Mouse (Mus musculus): Measurements from ENCODE around the gene Vmn1r195. TPM values are rescaled to one million over a fixed set of nuclear protein-coding genes. Genes with fewer than 3 reads are reported as not detected.

Vmn1r195 gene
- polyA plus RNA-seq, 1 experiment from 2014 or later = not detected

DNA sequence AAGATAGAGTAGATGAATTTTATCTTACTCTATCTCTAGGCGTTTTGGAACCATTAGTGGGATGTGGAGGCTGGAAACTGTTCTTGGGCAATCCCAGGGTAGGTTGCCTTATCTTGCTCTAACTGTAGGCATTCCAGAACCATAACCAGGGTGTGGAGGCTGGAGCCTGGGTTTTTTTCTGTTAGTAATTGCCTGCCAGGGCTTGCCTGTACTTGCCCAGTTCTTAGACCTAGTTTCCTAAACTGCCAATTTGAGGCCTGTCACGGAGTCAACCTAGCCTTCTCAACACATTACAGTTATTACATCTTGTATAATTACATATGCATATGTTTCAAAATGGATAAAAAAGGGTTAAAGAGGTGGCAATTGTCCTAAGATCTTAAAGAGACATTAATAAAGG, 47.0 kb downstream of the Vmn1r195 start:
- no peaks in the 10 kb centered on the region for H3K36me3 ChIP-seq (replicated peaks; ENCODE audit: control insufficient read depth, insufficient read depth, low read depth, low read length)
- H3K9me3 ChIP-seq (replicated peaks; ENCODE audit: control insufficient read depth, low read length) = no peaks in the 10 kb centered on the region
- no peaks in the 10 kb centered on the region for H3K27me3 ChIP-seq (ENCODE audit: control insufficient read depth, insufficient read depth, low read length)
- H3K4me1 ChIP-seq (ENCODE audit: control insufficient read depth, insufficient read depth, low read length) = no peaks in the 10 kb centered on the region
- H3K27ac ChIP-seq (replicated peaks; ENCODE audit: low read depth, low read length) = no peak overlapping the region
- no peak for DNase-seq (ENCODE audit: low spot score)
- H3K4me3 ChIP-seq (ENCODE audit: low read depth, low read length) = no peak overlapping the region
- no peak overlapping the region for H3K9ac ChIP-seq (replicated peaks; ENCODE audit: low read length)
- H3K4me2 ChIP-seq (ENCODE audit: low read depth, low read length) = no peak overlapping the region
- WGBS = 83% methylated on average over 2 of the region's 2 CpGs
- no peak for ATAC-seq (replicated peaks; ENCODE audit: insufficient number of reproducible peaks, low FRiP score, low TSS enrichment, low read depth)

DNA sequence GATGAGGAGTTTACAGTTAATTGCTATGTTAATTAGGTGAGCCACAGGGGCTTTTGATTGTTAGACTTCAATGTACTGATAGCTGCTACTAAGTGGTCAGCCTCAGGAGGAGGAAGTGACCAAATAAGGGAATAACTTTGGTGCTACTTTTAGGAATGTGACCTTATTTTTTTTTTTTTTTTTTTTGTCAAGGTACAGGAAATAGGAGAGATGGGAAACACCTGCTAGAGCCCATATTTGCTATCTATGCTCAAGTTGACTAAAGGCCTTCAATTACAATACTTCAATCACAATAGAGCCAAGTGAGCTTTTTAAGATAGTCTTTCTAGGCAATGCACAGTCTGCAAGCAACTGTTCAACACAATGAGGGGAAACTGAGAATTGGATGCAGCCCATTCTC, 49.8 kb downstream of the Vmn1r195 start:
- H3K9me3 ChIP-seq (replicated peaks; ENCODE audit: control insufficient read depth, low read length) = no peaks in the 10 kb centered on the region
- H3K4me2 ChIP-seq (ENCODE audit: low read depth, low read length) = no peak overlapping the region
- H3K4me3 ChIP-seq (ENCODE audit: low read depth, low read length) = no peak overlapping the region
- no peaks in the 10 kb centered on the region for H3K4me1 ChIP-seq (ENCODE audit: control insufficient read depth, insufficient read depth, low read length)
- no peak overlapping the region for H3K27ac ChIP-seq (replicated peaks; ENCODE audit: low read depth, low read length)
- ATAC-seq (replicated peaks; ENCODE audit: insufficient number of reproducible peaks, low FRiP score, low TSS enrichment, low read depth) = no peak
- no peaks in the 10 kb centered on the region for H3K36me3 ChIP-seq (replicated peaks; ENCODE audit: control insufficient read depth, insufficient read depth, low read depth, low read length)
- H3K9ac ChIP-seq (replicated peaks; ENCODE audit: low read length) = no peak overlapping the region
- H3K27me3 ChIP-seq (ENCODE audit: control insufficient read depth, insufficient read depth, low read length) = no peaks in the 10 kb centered on the region
- DNase-seq (ENCODE audit: low spot score) = no peak

DNA sequence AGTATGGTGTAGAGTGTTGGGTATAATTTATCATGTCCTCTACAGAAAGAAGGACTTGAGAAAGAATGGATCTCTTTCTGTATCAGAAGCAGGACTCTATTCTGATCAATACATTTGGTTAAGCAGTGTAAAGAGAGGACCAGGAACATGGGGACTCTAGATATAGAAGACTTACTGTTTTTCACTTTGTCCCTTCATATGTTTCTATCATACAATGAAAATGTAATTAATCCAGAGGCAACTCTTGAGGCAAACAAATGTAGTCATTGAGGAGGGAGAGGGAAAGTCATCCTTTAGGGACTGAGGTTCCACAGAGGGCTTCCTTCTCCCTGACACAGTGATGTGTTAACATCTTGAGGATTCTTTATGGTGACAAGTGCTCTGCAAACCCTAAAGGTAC, 54.0 kb downstream of the Vmn1r195 start, which contains the start of gene Vmn1r197:
Gene Vmn1r197 (plus strand): TSS at position 301 of the 400 bp plus-strand sequence.
- ATAC-seq (replicated peaks; ENCODE audit: insufficient number of reproducible peaks, low FRiP score, low TSS enrichment, low read depth) (no peak), DNase-seq (ENCODE audit: low spot score) (no peak)
- Histone ChIP-seq H3K9ac (replicated peaks; ENCODE audit: low read length) (no peak within 1 kb of the TSS), H3K27ac (replicated peaks; ENCODE audit: low read depth, low read length) (no peak within 1 kb of the TSS), H3K9me3 (replicated peaks; ENCODE audit: control insufficient read depth, low read length) (no peaks in the 10 kb centered on the region), H3K27me3 (ENCODE audit: control insufficient read depth, insufficient read depth, low read length) (no peaks in the 10 kb centered on the region), H3K4me3 (ENCODE audit: low read depth, low read length) (no peak within 1 kb of the TSS), H3K4me1 (ENCODE audit: control insufficient read depth, insufficient read depth, low read length) (no peaks in the 10 kb centered on the region), H3K4me2 (ENCODE audit: low read depth, low read length) (no peak within 1 kb of the TSS), H3K36me3 (replicated peaks; ENCODE audit: control insufficient read depth, insufficient read depth, low read depth, low read length) (no peaks in the 10 kb centered on the region)

Other genes with a start within 250 kb of the Vmn1r195 start
- gene Hist1h2ah, start 235.0 kb upstream of the Vmn1r195 start, polyA plus RNA-seq (2014; fragmentation: Nextera tagmentation; extraction: Ambion mirVana) = 4.2 and 20.5 TPM in 2 replicates
- 15.9 and 24.3 TPM in 2 replicates for gene Hist1h2bk, start 234.7 kb upstream of the Vmn1r195 start, polyA plus RNA-seq (2014; fragmentation: Nextera tagmentation; extraction: Ambion mirVana)
- gene Hist1h4i, start 229.2 kb upstream of the Vmn1r195 start, polyA plus RNA-seq (2014; fragmentation: Nextera tagmentation; extraction: Ambion mirVana) = 31.9 and 34.5 TPM in 2 replicates
- gene Hist1h2ag, start 227.6 kb upstream of the Vmn1r195 start, polyA plus RNA-seq (2014; fragmentation: Nextera tagmentation; extraction: Ambion mirVana) = 99.8 and 102 TPM in 2 replicates
- gene Hist1h2bj, start 227.3 kb upstream of the Vmn1r195 start, polyA plus RNA-seq (2014; fragmentation: Nextera tagmentation; extraction: Ambion mirVana) = 14.2 and 16.0 TPM in 2 replicates
- gene Vmn1r188, start 186.1 kb upstream of the Vmn1r195 start, polyA plus RNA-seq (2014; fragmentation: Nextera tagmentation; extraction: Ambion mirVana) = not detected in 2 replicates
- gene Vmn1r189, start 164.7 kb upstream of the Vmn1r195 start, polyA plus RNA-seq (2014; fragmentation: Nextera tagmentation; extraction: Ambion mirVana) = not detected in 2 replicates
- gene Vmn1r191, start 86.6 kb upstream of the Vmn1r195 start, polyA plus RNA-seq (2014; fragmentation: Nextera tagmentation; extraction: Ambion mirVana) = not detected in 2 replicates
- gene Vmn1r192, start 79.4 kb upstream of the Vmn1r195 start, polyA plus RNA-seq (2014; fragmentation: Nextera tagmentation; extraction: Ambion mirVana) = not detected in 2 replicates
- gene Vmn1r193, start 47.4 kb upstream of the Vmn1r195 start, polyA plus RNA-seq (2014; fragmentation: Nextera tagmentation; extraction: Ambion mirVana) = not detected in 2 replicates
- gene Vmn1r194, start 26.3 kb upstream of the Vmn1r195 start, polyA plus RNA-seq (2014; fragmentation: Nextera tagmentation; extraction: Ambion mirVana) = not detected in 2 replicates
- gene Vmn1r196, start 19.4 kb downstream of the Vmn1r195 start, polyA plus RNA-seq (2014; fragmentation: Nextera tagmentation; extraction: Ambion mirVana) = not detected in 2 replicates
- not detected in 2 replicates for gene Vmn1r197, start 54.1 kb downstream of the Vmn1r195 start, polyA plus RNA-seq (2014; fragmentation: Nextera tagmentation; extraction: Ambion mirVana)
- not detected in 2 replicates for gene Vmn1r198, start 79.8 kb downstream of the Vmn1r195 start, polyA plus RNA-seq (2014; fragmentation: Nextera tagmentation; extraction: Ambion mirVana)
- gene Vmn1r199, start 109.3 kb downstream of the Vmn1r195 start, polyA plus RNA-seq (2014; fragmentation: Nextera tagmentation; extraction: Ambion mirVana) = not detected in 2 replicates
- not detected in 2 replicates for gene Vmn1r200, start 119.9 kb downstream of the Vmn1r195 start, polyA plus RNA-seq (2014; fragmentation: Nextera tagmentation; extraction: Ambion mirVana)
- gene Vmn1r201, start 201.4 kb downstream of the Vmn1r195 start, polyA plus RNA-seq (2014; fragmentation: Nextera tagmentation; extraction: Ambion mirVana) = not detected in 2 replicates
- gene Vmn1r202, start 234.9 kb downstream of the Vmn1r195 start, polyA plus RNA-seq (2014; fragmentation: Nextera tagmentation; extraction: Ambion mirVana) = not detected in 2 replicates
- not detected in 2 replicates for gene Vmn1r203, start 247.6 kb downstream of the Vmn1r195 start, polyA plus RNA-seq (2014; fragmentation: Nextera tagmentation; extraction: Ambion mirVana)

Data from embryonic facial prominence, embryonic 11.5 days (tissue).